9 mouse cellular contexts compared by ENCODE assay signal in the genomic region with DNA sequence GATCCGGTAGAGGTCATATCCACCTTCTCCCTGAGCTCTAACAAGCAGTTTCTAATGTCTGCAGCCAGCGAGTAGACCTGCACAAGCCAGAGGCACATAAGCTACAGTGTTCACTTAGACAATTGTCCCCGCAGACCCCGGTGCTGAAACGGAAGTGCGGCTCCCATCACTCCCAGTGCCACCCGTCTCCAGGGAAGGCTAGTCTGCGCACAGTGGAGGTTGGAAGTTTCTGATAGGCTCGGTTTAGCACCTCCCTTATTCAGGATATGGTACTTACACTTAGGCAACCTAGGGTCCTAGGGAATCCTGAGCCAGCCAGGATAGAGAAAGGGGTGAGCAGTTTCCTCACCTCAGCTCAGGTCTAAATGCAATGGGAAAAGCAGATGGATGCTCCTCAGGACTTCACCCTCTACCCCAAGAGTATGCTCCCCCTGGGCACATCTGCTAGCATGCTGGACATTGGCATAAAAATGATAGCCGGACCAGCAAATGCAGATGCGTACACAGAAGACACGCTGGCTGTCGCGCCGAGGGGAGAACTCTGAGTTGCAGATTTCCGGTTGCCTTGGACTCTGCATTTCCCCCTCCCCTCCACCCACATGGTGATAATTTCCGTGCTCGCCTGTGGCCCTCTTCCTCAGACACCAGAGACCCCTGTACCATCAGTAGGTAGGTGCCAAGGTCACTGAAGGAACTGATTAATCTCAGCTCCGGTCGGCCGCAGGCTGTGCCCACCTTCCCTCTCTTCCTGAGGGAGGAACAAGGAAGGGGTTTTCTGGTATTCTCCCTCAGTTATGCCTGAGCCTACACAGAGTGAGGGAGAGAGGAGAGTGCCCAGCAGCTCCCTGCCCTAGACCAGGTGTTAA. TPM values are rescaled to one million over a fixed set of nuclear protein-coding genes. Genes with fewer than 3 reads are reported as not detected.
A peak's percentile ranks its signal among the peaks of the same experiment; 100 is the strongest.
DNase-seq lines count a peak whose midpoint lies in the region; ATAC-seq and TF ChIP-seq lines count a peak whose summit lies in the region.
"Had no signal": no experiment of that assay in that cellular context is flagged by ENCODE, and none has a peak within 500 bp of the region (broad histone marks: within the 10 kb centered on the region; RNA-seq: fewer than 3 reads in every experiment).

No protein-coding gene starts in this region.

- no peak overlapping the region for H3K9ac ChIP-seq in forebrain, embryonic 13.5 days
- H3K9ac ChIP-seq in forebrain, embryonic 15.5 days (replicated peaks), result no peak overlapping the region
- H3K9ac ChIP-seq in lung, embryonic 14.5 days, result no peak overlapping the region; the same call in 1 of the 2 replicates
- no peak overlapping the region for H3K9ac ChIP-seq in lung, postnatal 0 days (replicated peaks; ENCODE audit: low read depth)
- 0 out of 2 replicates have a peak overlapping the region, but pooled peaks have one; percentile 22 for H3K9ac ChIP-seq in heart, postnatal 0 days (replicated peaks; ENCODE audit: low read depth, low read length)
- H3K9ac ChIP-seq in neural tube, embryonic 11.5 days (ENCODE audit: low read length), result no peak overlapping the region

- H3K27me3 ChIP-seq in forebrain, embryonic 13.5 days, result no peaks in the 10 kb centered on the region
- no peaks in the 10 kb centered on the region for H3K27me3 ChIP-seq in forebrain, embryonic 15.5 days
- H3K27me3 ChIP-seq in lung, embryonic 14.5 days (ENCODE audit: insufficient read depth, low read length), result no peaks in the 10 kb centered on the region
- no peaks in the 10 kb centered on the region for H3K27me3 ChIP-seq in lung, postnatal 0 days (replicated peaks; ENCODE audit: insufficient read depth, low read length)
- no peaks in the 10 kb centered on the region for H3K27me3 ChIP-seq in heart, postnatal 0 days (ENCODE audit: control insufficient read depth, insufficient read depth, low read length)
- no peaks in the 10 kb centered on the region for H3K27me3 ChIP-seq in neural tube, embryonic 11.5 days (ENCODE audit: control insufficient read depth, insufficient read depth, low read length)

- DNase-seq in lung, embryonic 14.5 days, result peak; percentile 32
- DNase-seq in lung, postnatal 0 days (ENCODE audit: low spot score), result no peak
- DNase-seq in heart, postnatal 0 days (ENCODE audit: low spot score), result no peak
- no peak for DNase-seq in neural tube, embryonic 11.5 days (ENCODE audit: low spot score)
- no peak for DNase-seq in ovary, postnatal 14 days (ENCODE audit: low spot score)
- DNase-seq in adrenal gland, postnatal 36 days, result no peak
- DNase-seq: left cerebral cortex, postnatal 4 days had no signal

- no peaks in the 10 kb centered on the region; the same call in 1 of the 2 replicates for H3K36me3 ChIP-seq in forebrain, embryonic 13.5 days (ENCODE audit: poor library complexity, severe bottlenecking)
- H3K36me3 ChIP-seq in forebrain, embryonic 15.5 days, result no peaks in the 10 kb centered on the region
- peaks cover 19% of the 10 kb centered on the region; the same call in 1 of the 2 replicates for H3K36me3 ChIP-seq in lung, embryonic 14.5 days (ENCODE audit: insufficient read depth)
- no peaks in the 10 kb centered on the region for H3K36me3 ChIP-seq in lung, postnatal 0 days (ENCODE audit: insufficient read depth, low read length)
- peaks cover 10% of the 10 kb centered on the region for H3K36me3 ChIP-seq in heart, postnatal 0 days (replicated peaks; ENCODE audit: control insufficient read depth, insufficient read depth, low read length)
- H3K36me3 ChIP-seq in neural tube, embryonic 11.5 days (ENCODE audit: control insufficient read depth, insufficient read depth, low read length), result no peaks in the 10 kb centered on the region

- peak; percentile 33; the same call in 1 of the 2 replicates for ATAC-seq in forebrain, embryonic 13.5 days
- no peak for ATAC-seq in forebrain, embryonic 15.5 days (replicated peaks)
- peak; percentile 28 for ATAC-seq in lung, embryonic 14.5 days (ENCODE audit: insufficient read depth)
- no peak for ATAC-seq in lung, postnatal 0 days
- no peak for ATAC-seq in heart, postnatal 0 days (ENCODE audit: insufficient read depth, low read depth)
- no peak for ATAC-seq in neural tube, embryonic 11.5 days (ENCODE audit: insufficient read depth, low FRiP score, low TSS enrichment)

- no peak overlapping the region for H3K27ac ChIP-seq in forebrain, embryonic 13.5 days
- no peak overlapping the region for H3K27ac ChIP-seq in forebrain, embryonic 15.5 days (replicated peaks)
- peak overlapping the region; percentile 70 for H3K27ac ChIP-seq in lung, embryonic 14.5 days (ENCODE audit: low read depth)
- no peak overlapping the region for H3K27ac ChIP-seq in lung, postnatal 0 days (ENCODE audit: low read length)
- H3K27ac ChIP-seq in heart, postnatal 0 days (ENCODE audit: low read depth), result peak overlapping the region; percentile 53
- H3K27ac ChIP-seq in neural tube, embryonic 11.5 days (ENCODE audit: low read depth, low read length), result 0 out of 2 replicates have a peak overlapping the region, but pooled peaks have one; percentile 20

- no peaks in the 10 kb centered on the region for H3K9me3 ChIP-seq in forebrain, embryonic 13.5 days (replicated peaks)
- H3K9me3 ChIP-seq in forebrain, embryonic 15.5 days, result no peaks in the 10 kb centered on the region
- H3K9me3 ChIP-seq in lung, embryonic 14.5 days (ENCODE audit: low read depth, low read length), result no peaks in the 10 kb centered on the region
- H3K9me3 ChIP-seq in lung, postnatal 0 days (ENCODE audit: low read length), result no peaks in the 10 kb centered on the region
- H3K9me3 ChIP-seq in heart, postnatal 0 days (replicated peaks; ENCODE audit: control insufficient read depth, low read length), result no peaks in the 10 kb centered on the region
- H3K9me3 ChIP-seq in neural tube, embryonic 11.5 days (ENCODE audit: control insufficient read depth, low read length), result no peaks in the 10 kb centered on the region

- H3K4me3 ChIP-seq in forebrain, embryonic 13.5 days, result no peak overlapping the region
- no peak overlapping the region for H3K4me3 ChIP-seq in forebrain, embryonic 15.5 days
- H3K4me3 ChIP-seq in lung, embryonic 14.5 days (ENCODE audit: low read depth, low read length), result no peak overlapping the region
- H3K4me3 ChIP-seq in lung, postnatal 0 days (ENCODE audit: low read depth, low read length), result no peak overlapping the region
- H3K4me3 ChIP-seq in heart, postnatal 0 days (ENCODE audit: low read depth, low read length), result no peak overlapping the region
- no peak overlapping the region for H3K4me3 ChIP-seq in neural tube, embryonic 11.5 days (ENCODE audit: low read depth, low read length)

- no peak for TF ChIP-seq CTCF in lung, embryonic 14.5 days (IDR thresholded peaks at IDR 0.05; ENCODE audit: low read depth)
- TF ChIP-seq CTCF in lung, postnatal 0 days (IDR thresholded peaks at IDR 0.05), result no peak
- no peak for TF ChIP-seq CTCF in heart, postnatal 0 days (IDR thresholded peaks at IDR 0.05; ENCODE audit: low read depth)

- peaks cover 21% of the 10 kb centered on the region; the same call in 1 of the 2 replicates for H3K4me1 ChIP-seq in forebrain, embryonic 13.5 days
- peaks cover 10% of the 10 kb centered on the region for H3K4me1 ChIP-seq in forebrain, embryonic 15.5 days
- H3K4me1 ChIP-seq in lung, embryonic 14.5 days (ENCODE audit: insufficient read depth), result peaks cover 25% of the 10 kb centered on the region
- peaks cover 26% of the 10 kb centered on the region for H3K4me1 ChIP-seq in lung, postnatal 0 days (ENCODE audit: insufficient read depth, low read depth, low read length)
- H3K4me1 ChIP-seq in heart, postnatal 0 days (ENCODE audit: control insufficient read depth, insufficient read depth), result peaks cover 82% of the 10 kb centered on the region
- peaks cover 8% of the 10 kb centered on the region for H3K4me1 ChIP-seq in neural tube, embryonic 11.5 days (ENCODE audit: control insufficient read depth, insufficient read depth, low read length)

- TF ChIP-seq EP300 in lung, postnatal 0 days (IDR thresholded peaks at IDR 0.05), result no peak
- no peak for TF ChIP-seq EP300 in heart, postnatal 0 days (IDR thresholded peaks at IDR 0.05; ENCODE audit: low read depth)

- H3K4me2 ChIP-seq in forebrain, embryonic 13.5 days, result no peak overlapping the region
- H3K4me2 ChIP-seq in forebrain, embryonic 15.5 days (replicated peaks), result no peak overlapping the region
- H3K4me2 ChIP-seq in lung, embryonic 14.5 days, result peak overlapping the region; percentile 32
- H3K4me2 ChIP-seq in lung, postnatal 0 days (replicated peaks; ENCODE audit: low read depth, low read length), result no peak overlapping the region
- peak overlapping the region; percentile 26; the same call in 1 of the 2 replicates for H3K4me2 ChIP-seq in heart, postnatal 0 days (ENCODE audit: low read depth, low read length)
- H3K4me2 ChIP-seq in neural tube, embryonic 11.5 days (ENCODE audit: low read depth), result no peak overlapping the region

- WGBS in forebrain, embryonic 13.5 days, result 66% methylated on average over 21 of the region's 21 CpGs
- 61% methylated on average over 21 of the region's 21 CpGs for WGBS in forebrain, embryonic 15.5 days
- 45% methylated on average over 21 of the region's 21 CpGs for WGBS in lung, embryonic 14.5 days
- WGBS in lung, postnatal 0 days, result 45% methylated on average over 21 of the region's 21 CpGs
- 33% methylated on average over 21 of the region's 21 CpGs for WGBS in heart, postnatal 0 days
- WGBS in neural tube, embryonic 11.5 days, result 44% methylated on average over 21 of the region's 21 CpGs

RNA-seq across cellular contexts. Expression of a gene that starts 11.9 kb away (rescaled TPM):
- polyA plus RNA-seq in forebrain, embryonic 13.5 days (2015; fragmentation: Nextera tagmentation; extraction: Ambion mirVana), result 18.7 and 19.4 TPM in 2 replicates
- polyA plus RNA-seq in forebrain, embryonic 15.5 days (2015; fragmentation: Nextera tagmentation; extraction: Ambion mirVana), result 22.2 TPM in 2 replicates
- polyA plus RNA-seq in lung, embryonic 14.5 days (2014; fragmentation: Nextera tagmentation; extraction: Ambion mirVana), result 110 and 119 TPM in 2 replicates
- polyA plus RNA-seq in lung, postnatal 0 days (2015; fragmentation: Nextera tagmentation; extraction: Ambion mirVana), result 171 and 176 TPM in 2 replicates
- total RNA-seq in heart, postnatal 0 days (2014; rRNA removed; ENCODE audit: low replicate concordance), result 288 and 337 TPM in 2 replicates
- polyA plus RNA-seq in heart, postnatal 0 days (2015; fragmentation: Nextera tagmentation; extraction: Ambion mirVana), result 136 and 137 TPM in 2 replicates
- polyA plus RNA-seq in neural tube, embryonic 11.5 days (2014; fragmentation: Nextera tagmentation; extraction: Ambion mirVana), result 39.5 and 44.1 TPM in 2 replicates
- 100 to 1,000 TPM; 216 to 226 TPM for total RNA-seq in adrenal gland, postnatal 36 days (2021)

Comparison
In these comparisons a context has a peak if more than half of its experiments do, and no peak if none do; other contexts are left out.
1. ATAC-seq: peak in forebrain, embryonic 13.5 days (single experiment) and lung, embryonic 14.5 days (single experiment); none in forebrain, embryonic 15.5 days (single experiment), lung, postnatal 0 days (single experiment), heart, postnatal 0 days (single experiment) and neural tube, embryonic 11.5 days (single experiment).
2. H3K27ac ChIP-seq: peak in lung, embryonic 14.5 days (single experiment), heart, postnatal 0 days (single experiment) and neural tube, embryonic 11.5 days (single experiment); none in forebrain, embryonic 13.5 days (single experiment), forebrain, embryonic 15.5 days (single experiment) and lung, postnatal 0 days (single experiment).
3. H3K4me2 ChIP-seq: peak in lung, embryonic 14.5 days (single experiment) and heart, postnatal 0 days (single experiment); none in forebrain, embryonic 13.5 days (single experiment), forebrain, embryonic 15.5 days (single experiment), lung, postnatal 0 days (single experiment) and neural tube, embryonic 11.5 days (single experiment).